Mouse (Mus musculus) left cerebral cortex, adult 18-20 months (tissue): ENCODE results near the gene Celf6. TPM values are rescaled to one million over a fixed set of nuclear protein-coding genes. Genes with fewer than 3 reads are reported as not detected.

ENCODE experiments used
- DNase-seq, 2 experiments: peaks; one replicate each; pipeline ENCODE4 v3.0.0; 2021 to 2022; ENCODE audit warnings: low spot score in 2 of 2, mixed read lengths in 1 of 2
- long read RNA-seq, 2 experiments: library from polyadenylated mRNA; stranded (forward); transcript quantifications; one replicate each; pipeline ENCODE4 v2.0.0; 2021
- total RNA-seq, 2 experiments: library from RNA; stranded (reverse); gene quantifications; 2 replicates each; pipeline ENCODE4 v1.2.3; 2021

Gene Celf6
- 10 to 100 TPM; 29.7 to 35.2 TPM for total RNA-seq
- long read RNA-seq, experiment 1, transcript Celf6-201 (12 exons, 2,765 nt): major isoform, 21 of 39 reads
- long read RNA-seq, experiment 1, partial matches to known transcripts: 1 of 39 reads
- long read RNA-seq, experiment 1, other reads (novel, unspliced or antisense): 15 of 39 reads
- long read RNA-seq, experiment 2, transcript Celf6-201 (12 exons, 2,765 nt): major isoform, 18 of 26 reads
- long read RNA-seq, experiment 2, partial matches to known transcripts: 0 of 26 reads
- long read RNA-seq, experiment 2, other reads (novel, unspliced or antisense): 8 of 26 reads

- peak; percentile 93 to 95 for DNase-seq
These were observed at the start of gene Celf6 for GRCm38 (mm10) chr9:59577844-59578504. TSS of gene Celf6 (plus strand) at chr9:59577917.

GRCm38 (mm10) chr9:59528274-59528673 lies 49.4 kb upstream of the Celf6 start:
- no peak for DNase-seq

GRCm38 (mm10) chr9:59531645-59532044 lies 46.1 kb upstream of the Celf6 start:
- no peak for DNase-seq

DNA sequence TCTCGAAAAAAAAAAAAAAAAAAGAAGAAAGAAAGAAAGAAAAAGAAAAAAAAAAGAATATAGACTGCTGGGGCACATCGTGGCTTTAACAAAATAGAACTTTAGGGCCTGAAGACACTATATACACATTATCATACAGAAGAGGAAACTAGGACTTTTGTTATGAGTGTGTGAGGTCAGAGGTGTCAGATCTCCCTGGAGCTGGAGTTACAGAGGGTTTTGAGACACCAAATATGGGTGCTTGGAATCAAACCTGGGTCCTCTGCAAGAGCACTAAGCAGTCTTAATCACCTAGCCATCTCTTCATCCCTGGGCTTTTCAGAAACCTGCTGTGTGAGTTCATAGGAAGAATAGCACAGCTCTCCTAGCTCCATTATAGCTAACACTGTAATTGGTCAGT lies 44.3 kb upstream of the Celf6 start:
- no peak for DNase-seq

DNA sequence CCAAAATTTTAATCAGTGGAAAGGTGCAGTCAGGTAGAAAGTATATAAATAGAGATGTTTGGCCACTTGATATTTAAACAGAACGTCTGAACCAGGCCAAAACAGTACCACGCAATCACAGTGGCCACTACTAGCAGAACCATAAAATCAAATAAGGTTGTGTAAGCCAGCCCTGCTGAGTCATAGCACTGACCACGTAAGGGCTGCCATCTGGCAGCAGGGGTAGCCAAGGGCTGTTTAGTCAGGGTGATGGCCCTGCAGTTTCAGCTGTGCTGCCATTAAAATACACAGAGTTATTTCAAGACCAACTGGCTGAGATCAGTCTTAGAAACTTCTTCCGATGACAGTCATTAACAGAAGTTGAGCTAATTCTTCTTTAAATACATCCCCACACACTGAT lies 43.8 kb upstream of the Celf6 start:
- no peak for DNase-seq

GRCm38 (mm10) chr9:59537651-59538050 lies 40.1 kb upstream of the Celf6 start:
- DNase-seq: no peak

DNA sequence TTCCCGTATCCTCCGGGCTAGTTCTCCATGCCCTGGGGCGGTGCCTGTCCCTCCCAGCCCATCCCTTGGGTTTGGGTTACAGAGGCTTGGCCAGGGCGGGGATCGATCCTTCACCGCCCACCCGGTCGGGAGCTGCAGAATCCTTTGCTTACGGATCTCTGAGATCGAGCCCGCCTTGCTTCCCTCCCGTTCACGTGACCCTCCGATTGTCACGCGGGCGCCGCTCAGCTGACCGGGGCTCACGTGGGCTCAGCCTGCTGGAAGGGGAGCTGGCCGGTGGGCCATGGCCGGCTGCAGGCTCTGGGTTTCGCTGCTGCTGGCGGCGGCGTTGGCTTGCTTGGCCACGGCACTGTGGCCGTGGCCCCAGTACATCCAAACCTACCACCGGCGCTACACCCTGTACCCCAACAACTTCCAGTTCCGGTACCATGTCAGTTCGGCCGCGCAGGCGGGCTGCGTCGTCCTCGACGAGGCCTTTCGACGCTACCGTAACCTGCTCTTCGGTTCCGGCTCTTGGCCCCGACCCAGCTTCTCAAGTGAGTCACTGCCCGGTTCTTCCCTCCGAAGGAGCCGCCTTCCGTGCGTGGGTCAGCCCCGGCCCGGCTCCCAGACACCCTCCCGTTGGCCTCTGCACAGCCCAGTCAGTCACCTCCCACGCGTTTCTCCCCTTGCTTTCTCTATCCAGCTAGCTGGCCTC lies 38.1 kb upstream of the Celf6 start, which contains the start of the genes Hexa and Tmem202:
TSS of gene Hexa (plus strand) at position 100 of the 697 bp plus-strand sequence.
TSS of gene Tmem202 (minus strand) at position 407 of the 697 bp plus-strand sequence.
- peak; percentile 77 to 84 for DNase-seq

- no peak for DNase-seq
These were observed 36.1 kb upstream of the Celf6 start for GRCm38 (mm10) chr9:59541617-59542016.

GRCm38 (mm10) chr9:59542766-59543324 lies 34.9 kb upstream of the Celf6 start:
- DNase-seq: no peak

GRCm38 (mm10) chr9:59544739-59545138 lies 33.0 kb upstream of the Celf6 start:
- no peak for DNase-seq

GRCm38 (mm10) chr9:59547869-59548268 lies 29.8 kb upstream of the Celf6 start:
- DNase-seq: no peak

DNA sequence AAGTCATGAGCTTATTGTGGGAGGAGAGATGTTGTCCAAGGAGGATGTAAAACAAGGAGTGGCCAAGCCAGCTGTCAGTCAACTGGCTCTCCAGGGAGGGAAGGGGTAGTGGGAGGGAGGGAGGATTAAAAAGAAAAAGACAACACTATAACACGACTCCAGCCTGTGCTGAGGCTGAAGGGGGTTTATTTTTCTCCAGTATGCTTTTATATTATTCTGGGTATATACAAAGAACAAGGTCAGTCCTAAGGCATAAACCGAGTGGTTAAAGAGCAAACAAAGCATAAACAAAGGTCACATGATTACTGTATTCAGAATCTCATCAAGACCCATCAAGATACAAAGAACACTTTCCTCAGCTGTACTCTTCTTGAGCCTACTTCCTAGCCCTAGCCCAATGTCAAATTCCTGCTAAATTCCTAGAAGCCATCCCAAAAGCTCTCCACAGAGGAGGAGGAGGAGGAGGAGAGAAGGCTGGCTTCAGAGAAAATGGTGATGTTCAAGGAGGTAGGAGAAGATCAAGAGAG lies 28.7 kb upstream of the Celf6 start:
- no peak for DNase-seq

GRCm38 (mm10) chr9:59550077-59550476 lies 27.6 kb upstream of the Celf6 start:
- no peak for DNase-seq

DNA sequence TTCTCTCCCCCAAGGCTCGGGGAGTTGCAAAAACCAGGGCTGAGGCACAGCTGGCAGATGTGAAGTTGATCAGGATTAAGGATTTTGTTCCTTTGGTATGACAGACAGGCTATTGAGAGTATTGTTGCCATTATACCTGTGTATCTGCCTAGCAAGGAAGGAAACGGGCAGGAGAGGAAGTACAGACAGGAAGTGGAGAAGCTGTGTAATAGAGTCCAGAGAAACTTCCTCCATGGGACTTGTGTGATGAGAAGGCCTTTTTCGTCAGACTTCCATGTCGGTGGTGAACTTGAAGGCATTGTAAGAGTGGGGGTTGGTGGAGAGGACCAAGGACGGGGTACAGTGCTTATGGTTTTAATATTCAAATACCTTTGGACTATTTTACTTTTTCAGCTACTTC lies 26.7 kb upstream of the Celf6 start:
- no peak for DNase-seq

- DNase-seq: peak; percentile 74 to 79
These were observed 26.1 kb upstream of the Celf6 start for GRCm38 (mm10) chr9:59551620-59552031.

- DNase-seq: no peak
These were observed 25.1 kb upstream of the Celf6 start for GRCm38 (mm10) chr9:59552610-59553009.

DNA sequence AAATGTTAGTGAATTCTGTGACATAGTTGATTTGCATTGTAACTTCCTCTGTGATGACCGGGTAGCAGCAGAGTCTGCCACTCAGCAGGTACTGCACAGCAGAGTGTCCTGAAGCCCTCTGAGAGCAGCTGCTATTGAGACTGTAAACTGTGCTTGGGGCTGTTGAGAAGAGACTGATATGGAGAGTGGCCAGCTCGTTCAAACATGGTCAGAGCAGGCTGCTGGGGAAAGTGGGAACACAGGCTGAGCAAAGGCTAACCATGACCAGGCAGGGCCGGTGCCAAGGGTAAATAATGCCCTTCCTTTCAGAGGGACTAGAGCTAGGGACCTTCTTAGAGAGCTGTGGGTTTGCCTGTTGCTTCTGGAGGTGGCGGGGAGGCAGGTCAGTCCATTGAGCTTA lies 24.0 kb upstream of the Celf6 start:
- DNase-seq: no peak

DNA sequence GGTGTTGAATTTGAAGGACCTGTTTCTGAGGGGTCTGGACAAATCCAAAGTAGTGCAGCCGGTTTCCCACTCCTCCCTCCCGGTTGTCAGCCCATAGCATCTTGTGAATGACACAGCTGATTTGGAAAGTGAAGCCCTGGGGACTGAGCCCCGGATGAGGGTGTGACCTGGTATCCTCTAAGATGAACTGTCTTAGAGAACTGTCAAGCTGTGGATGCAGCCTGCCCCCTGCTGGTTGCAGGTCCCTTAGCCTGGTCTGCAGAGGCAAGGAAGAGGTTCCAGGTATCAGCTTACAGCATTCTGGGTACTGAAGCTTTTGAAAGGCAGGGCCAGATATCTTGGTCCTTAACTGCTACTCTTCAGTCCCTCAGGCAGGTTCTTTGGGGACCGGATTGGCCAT lies 12.1 kb upstream of the Celf6 start:
- DNase-seq: peak; percentile 76 to 77

DNA sequence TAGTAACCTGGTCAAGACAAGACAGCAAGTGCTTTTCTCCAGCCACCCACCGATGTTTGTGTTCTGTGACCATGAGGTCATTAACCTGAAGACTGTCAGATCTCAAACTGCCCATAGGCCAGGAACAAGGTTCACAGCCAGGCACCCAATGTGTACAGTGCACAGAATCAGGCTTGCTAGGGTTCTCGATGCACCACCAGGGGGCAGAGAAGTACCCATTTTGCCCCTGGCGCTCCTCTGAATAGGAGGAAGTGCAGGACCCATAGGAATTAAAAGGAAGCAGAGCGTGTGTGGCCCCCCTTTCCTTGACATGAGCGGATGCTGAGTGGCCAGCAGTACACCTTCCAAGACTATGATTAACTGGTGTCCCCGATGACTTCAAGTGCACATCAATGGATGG lies 10.6 kb upstream of the Celf6 start:
- DNase-seq: peak; percentile 66 to 74

DNA sequence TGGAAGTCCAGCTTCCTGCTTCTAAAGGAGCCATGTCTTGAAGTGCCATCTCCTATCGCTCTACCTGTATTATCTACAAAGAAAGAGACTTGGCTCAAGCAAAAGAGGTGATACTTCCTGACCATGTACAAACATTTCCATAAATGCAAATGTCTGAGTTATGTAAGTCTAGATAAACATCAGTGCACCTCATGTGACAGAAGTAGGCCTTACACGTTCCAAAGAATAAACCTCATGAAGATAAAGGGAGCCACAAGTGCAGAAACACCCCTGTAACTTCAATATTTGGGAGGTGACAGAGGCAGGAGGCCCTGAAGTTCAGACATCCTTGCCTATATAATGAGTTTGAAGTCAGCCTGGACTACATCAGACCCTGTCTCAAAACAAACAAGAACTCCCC lies 5.9 kb upstream of the Celf6 start:
- no peak for DNase-seq

DNA sequence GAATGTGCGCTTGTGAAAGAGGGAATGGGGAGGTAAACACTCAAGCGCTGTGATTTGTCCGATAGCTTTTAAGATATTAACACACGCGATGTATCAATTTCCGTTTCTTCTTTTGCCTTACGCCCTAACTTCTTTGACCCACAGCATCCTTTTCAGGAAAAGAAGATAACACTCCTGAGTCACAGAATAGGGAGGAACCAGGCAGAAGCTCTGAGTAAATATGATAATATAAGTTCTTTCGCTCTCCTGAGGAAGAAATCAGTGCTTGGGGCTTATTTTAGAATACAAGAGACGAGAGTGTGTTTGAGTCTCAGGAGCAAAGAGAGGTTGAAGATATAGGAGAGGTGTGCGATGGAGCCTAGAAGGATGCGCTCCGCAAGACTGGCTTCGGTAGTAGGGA lies 316 bp upstream of the Celf6 start:
- DNase-seq: no peak

GRCm38 (mm10) chr9:59578505-59578867 lies 769 bp downstream of the Celf6 start:
- DNase-seq: no peak
